Mouse (Mus musculus) hindbrain, embryonic 16.5 days (tissue): ENCODE measurements around the gene Cks2. TPM values are rescaled to one million over a fixed set of nuclear protein-coding genes. Genes with fewer than 3 reads are reported as not detected.

ENCODE experiments used
- ATAC-seq: fragments of 200-750 bp; cut with Nextera tagmentation; 2 replicates; pipeline ENCODE4 v1.8.0; 2017; ENCODE audit warnings: moderate TSS enrichment, moderate library complexity
- H3K27ac ChIP-seq: fragments of 300-500 bp; sonication (generic); 2 replicates; pipeline ENCODE4 v1.5.1; 2014; ENCODE audit warnings: low read depth, mild to moderate bottlenecking, control low read depth, low read length, moderate library complexity
- H3K27me3 ChIP-seq: fragments of 300-500 bp; sonication (generic); replicated peaks from 2 replicates; pipeline ENCODE4 v1.6.1; 2014; ENCODE audit warnings: low read length; ENCODE audit not compliant: control insufficient read depth, insufficient read depth
- H3K36me3 ChIP-seq: fragments of 300-500 bp; sonication (generic); 2 replicates; pipeline ENCODE4 v1.6.1; 2014; ENCODE audit warnings: mild to moderate bottlenecking, low read length, moderate library complexity, mixed read lengths; ENCODE audit not compliant: control insufficient read depth, insufficient read depth
- H3K4me1 ChIP-seq: fragments of 300-500 bp; sonication (generic); 2 replicates; pipeline ENCODE4 v1.6.1; 2014; ENCODE audit warnings: low read depth, low read length; ENCODE audit not compliant: control insufficient read depth, insufficient read depth
- H3K4me2 ChIP-seq: fragments of 300-500 bp; sonication (generic); 2 replicates; pipeline ENCODE4 v1.6.1; 2014; ENCODE audit warnings: mild to moderate bottlenecking, low read length, control low read depth, moderate library complexity
- H3K4me3 ChIP-seq: fragments of 300-500 bp; sonication (generic); 2 replicates; pipeline ENCODE4 v1.5.1; 2014; ENCODE audit warnings: mild to moderate bottlenecking, low read length, control low read depth, moderate library complexity
- H3K9ac ChIP-seq: fragments of 300-500 bp; sonication (generic); 2 replicates; pipeline ENCODE4 v1.6.1; 2014; ENCODE audit warnings: low read depth, mild to moderate bottlenecking, control low read depth, low read length, moderate library complexity
- H3K9me3 ChIP-seq: fragments of 300-500 bp; sonication (generic); 2 replicates; pipeline ENCODE4 v1.6.1; 2014; ENCODE audit warnings: mild to moderate bottlenecking, low read length, moderate library complexity; ENCODE audit not compliant: control insufficient read depth
- WGBS: fragments of 180-500 bp; shearing (Covaris S2); extraction: QIAGEN DNeasy Blood & Tissue Kit; methylation state at CpG from one replicate; pipeline ENCODE4 v1.1.7; 2014; 5-methylcytosine and 5-hydroxymethylcytosine counted together
- polyA plus RNA-seq: library from polyadenylated mRNA; unstranded; fragments of >200 nt; fragmentation: Nextera tagmentation; extraction: Ambion mirVana; gene quantifications from 2 replicates; pipeline ENCODE4 v1.2.1, GENCODE M21; 2015

Cks2 gene
- polyA plus RNA-seq, 1 experiment from 2014 or later = 49.7 TPM

GRCm38 (mm10) chr13:51611500-51611899 lies 33.5 kb upstream of the Cks2 start:
- Histone ChIP-seq H3K9ac (no peak overlapping the region), H3K27ac (0 out of 2 replicates have a peak overlapping the region, but pooled peaks have one; percentile 42), H3K36me3 (no peaks in the 10 kb centered on the region), H3K27me3 (no peaks in the 10 kb centered on the region), H3K9me3 (no peaks in the 10 kb centered on the region), H3K4me1 (peaks cover 5% of the 10 kb centered on the region; the same call in 1 of the 2 replicates), H3K4me2 (peak overlapping the region; percentile 25; the same call in 1 of the 2 replicates), H3K4me3 (no peak overlapping the region)
- ATAC-seq = no peak
- WGBS = 27% methylated on average over 5 of the region's 5 CpGs

- Histone ChIP-seq H3K4me1 (peaks cover 8% of the 10 kb centered on the region; the same call in 1 of the 2 replicates), H3K36me3 (no peaks in the 10 kb centered on the region), H3K27me3 (no peaks in the 10 kb centered on the region), H3K9ac (no peak overlapping the region), H3K4me3 (no peak overlapping the region), H3K9me3 (no peaks in the 10 kb centered on the region), H3K27ac (no peak overlapping the region), H3K4me2 (no peak overlapping the region)
- no peak for ATAC-seq
- WGBS = 55% methylated on average over 10 of the region's 10 CpGs
Observed at GRCm38 (mm10) chr13:51615815-51616214, 29.2 kb upstream of the Cks2 start.

GRCm38 (mm10) chr13:51616417-51617044 lies 28.5 kb upstream of the Cks2 start:
- H3K27ac ChIP-seq = no peak overlapping the region
- H3K27me3 ChIP-seq = no peaks in the 10 kb centered on the region
- no peaks in the 10 kb centered on the region for H3K9me3 ChIP-seq
- peak; percentile 69; the same call in 1 of the 2 replicates for ATAC-seq
- 5% methylated on average over 12 of the region's 12 CpGs for WGBS
- H3K9ac ChIP-seq = no peak overlapping the region
- H3K4me2 ChIP-seq = 0 out of 2 replicates have a peak overlapping the region, but pooled peaks have one; percentile 3
- H3K36me3 ChIP-seq = no peaks in the 10 kb centered on the region
- H3K4me3 ChIP-seq = no peak overlapping the region
- H3K4me1 ChIP-seq = peaks cover 3% of the 10 kb centered on the region; the same call in 1 of the 2 replicates

GRCm38 (mm10) chr13:51617306-51617705 lies 27.7 kb upstream of the Cks2 start:
- no peak overlapping the region for H3K4me3 ChIP-seq
- ATAC-seq = no peak
- peaks cover 3% of the 10 kb centered on the region; the same call in 1 of the 2 replicates for H3K4me1 ChIP-seq
- 59% methylated on average over 1 of the region's 1 CpGs for WGBS
- no peaks in the 10 kb centered on the region for H3K36me3 ChIP-seq
- no peaks in the 10 kb centered on the region for H3K27me3 ChIP-seq
- H3K9ac ChIP-seq = no peak overlapping the region
- H3K4me2 ChIP-seq = no peak overlapping the region
- H3K27ac ChIP-seq = no peak overlapping the region
- no peaks in the 10 kb centered on the region for H3K9me3 ChIP-seq

GRCm38 (mm10) chr13:51617861-51618260 lies 27.2 kb upstream of the Cks2 start:
- no peak overlapping the region for H3K4me3 ChIP-seq
- H3K36me3 ChIP-seq = no peaks in the 10 kb centered on the region
- no peaks in the 10 kb centered on the region for H3K27me3 ChIP-seq
- 16% methylated on average over 6 of the region's 6 CpGs for WGBS
- no peak overlapping the region for H3K27ac ChIP-seq
- no peaks in the 10 kb centered on the region for H3K9me3 ChIP-seq
- peak overlapping the region; percentile 27; the same call in 1 of the 2 replicates for H3K4me2 ChIP-seq
- peak; percentile 73 for ATAC-seq
- no peak overlapping the region; the same call in 1 of the 2 replicates for H3K9ac ChIP-seq
- H3K4me1 ChIP-seq = peaks cover 3% of the 10 kb centered on the region; the same call in 1 of the 2 replicates

- peak overlapping the region; percentile 3; the same call in 1 of the 2 replicates for H3K4me2 ChIP-seq
- WGBS = 10% methylated on average over 6 of the region's 9 CpGs
Observed at GRCm38 (mm10) chr13:51618602-51619001, 26.4 kb upstream of the Cks2 start.

GRCm38 (mm10) chr13:51622626-51623025 lies 22.4 kb upstream of the Cks2 start:
- 88% methylated on average over 5 of the region's 5 CpGs for WGBS
- Histone ChIP-seq H3K4me2 (no peak overlapping the region), H3K27me3 (no peaks in the 10 kb centered on the region), H3K9me3 (no peaks in the 10 kb centered on the region), H3K4me1 (no peaks in the 10 kb centered on the region), H3K9ac (no peak overlapping the region), H3K27ac (no peak overlapping the region), H3K36me3 (no peaks in the 10 kb centered on the region), H3K4me3 (no peak overlapping the region)
- no peak for ATAC-seq

More at GRCm38 (mm10) chr13:51618602-51619001, 26.4 kb upstream of the Cks2 start:
- Histone ChIP-seq H3K4me3 (no peak overlapping the region), H3K9me3 (no peaks in the 10 kb centered on the region), H3K36me3 (no peaks in the 10 kb centered on the region), H3K27ac (no peak overlapping the region), H3K9ac (no peak overlapping the region), H3K4me1 (peaks cover 3% of the 10 kb centered on the region; the same call in 1 of the 2 replicates), H3K27me3 (no peaks in the 10 kb centered on the region)
- peak; percentile 49; the same call in 1 of the 2 replicates for ATAC-seq

- Histone ChIP-seq H3K36me3 (no peaks in the 10 kb centered on the region), H3K4me1 (no peaks in the 10 kb centered on the region), H3K9ac (no peak overlapping the region), H3K9me3 (no peaks in the 10 kb centered on the region), H3K27ac (no peak overlapping the region), H3K4me3 (no peak overlapping the region), H3K4me2 (no peak overlapping the region), H3K27me3 (no peaks in the 10 kb centered on the region)
- no peak for ATAC-seq
- 83% methylated on average over 2 of the region's 2 CpGs for WGBS
Observed at GRCm38 (mm10) chr13:51623678-51624077, 21.4 kb upstream of the Cks2 start.

- Histone ChIP-seq H3K9ac (no peak overlapping the region), H3K4me3 (no peak overlapping the region), H3K36me3 (no peaks in the 10 kb centered on the region), H3K27me3 (no peaks in the 10 kb centered on the region), H3K4me1 (no peaks in the 10 kb centered on the region), H3K9me3 (no peaks in the 10 kb centered on the region), H3K4me2 (no peak overlapping the region), H3K27ac (no peak overlapping the region)
- 86% methylated on average over 6 of the region's 6 CpGs for WGBS
- ATAC-seq = no peak
Observed at GRCm38 (mm10) chr13:51628273-51628848, 16.7 kb upstream of the Cks2 start.
